Mouse (Mus musculus): ENCODE data around the gene Olfr750.

- TF ChIP-seq RAD21 (IDR thresholded peaks at IDR 0.05; ENCODE audit: low read depth, low read length) (no peak), GABPA (IDR thresholded peaks at IDR 0.05; ENCODE audit: low read depth, low read length) (no peak), CTCF (IDR thresholded peaks at IDR 0.05 in 2 of 3, conservative IDR thresholded peaks at IDR 0.05 in 1 of 3; ENCODE audit: control insufficient read depth in 1 of 3, insufficient read depth in 1 of 3, low read depth in 2 of 3, low read length in 3 of 3, poor library complexity in 1 of 3, severe bottlenecking in 1 of 3) (no peak), HCFC1 (IDR thresholded peaks at IDR 0.05; ENCODE audit: low read depth, low read length) (no peak)
Observed at GRCm38 (mm10) chr14:51113476-51113875, 39.2 kb upstream of the Olfr750 start.

All from MEL (cell line).